Mouse (Mus musculus) ES-E14 (cell line): ENCODE data around the gene Smyd3. TPM values are rescaled to one million over a fixed set of nuclear protein-coding genes. Genes with fewer than 3 reads are reported as not detected.
"Not testable (repeated sequence)": the region's sequence is repeated elsewhere in the genome, so short reads cannot be mapped to it uniquely, and the experiment has no call there.

ENCODE experiments used
- DNase-seq: peaks from one replicate; pipeline ENCODE4 v3.0.0-alpha.2; 2013; ENCODE audit warnings: low read depth, low spot score
- H3K27ac ChIP-seq: 2 replicates; pipeline ENCODE4 v1.5.1; 2012; ENCODE audit warnings: low read depth, mild to moderate bottlenecking, low read length, moderate library complexity, mixed read lengths; ENCODE audit not compliant: poor library complexity, insufficient read depth, severe bottlenecking
- H3K36me3 ChIP-seq: 2 replicates; pipeline ENCODE4 v1.6.1; 2012; ENCODE audit warnings: mild to moderate bottlenecking, low read length, moderate library complexity, mixed read lengths; ENCODE audit not compliant: control insufficient read depth, poor library complexity, insufficient read depth, severe bottlenecking
- H3K4me1 ChIP-seq, 2 experiments: fragments of 150-350 bp in 1 of 2; sonication (generic) in 1 of 2; 2 replicates each; pipeline ENCODE4 v1.6.1; 2012; ENCODE audit warnings: low read length in 2 of 2, mild to moderate bottlenecking in 1 of 2, mixed read lengths in 1 of 2; ENCODE audit not compliant: control insufficient read depth in 2 of 2, insufficient read depth in 2 of 2, poor library complexity in 1 of 2
- H3K4me3 ChIP-seq, 2 experiments: fragments of 150-350 bp in 1 of 2; sonication (generic) in 1 of 2; 2 replicates each; pipeline ENCODE4 v1.5.1; 2012; ENCODE audit warnings: low read length in 2 of 2, low read depth in 1 of 2, mild to moderate bottlenecking in 1 of 2, mixed read lengths in 1 of 2; ENCODE audit not compliant: insufficient read depth in 1 of 2, poor library complexity in 1 of 2, severe bottlenecking in 1 of 2
- H3K9ac ChIP-seq: 2 replicates; pipeline ENCODE4 v1.6.1; 2012; ENCODE audit warnings: low read depth, mild to moderate bottlenecking, low read length, mixed read lengths; ENCODE audit not compliant: poor library complexity, insufficient read depth, severe bottlenecking
- H3K9me3 ChIP-seq: fragments of 150-350 bp; sonication (generic); 2 replicates; pipeline ENCODE4 v1.6.1; 2012; ENCODE audit warnings: low read depth, mild to moderate bottlenecking, low read length; ENCODE audit not compliant: control insufficient read depth, insufficient read depth
- CHD2 ChIP-seq: IDR thresholded peaks from 2 replicates; pipeline ENCODE4 v1.6.1; 2014; ENCODE audit warnings: mild to moderate bottlenecking, low read depth, low read length, inconsistent platforms
- HCFC1 ChIP-seq: IDR thresholded peaks from 2 replicates; pipeline ENCODE4 v1.6.1; 2012; ENCODE audit warnings: low read length, inconsistent platforms, borderline replicate concordance; ENCODE audit not compliant: insufficient read depth
- MAFK ChIP-seq: IDR thresholded peaks from 2 replicates; pipeline ENCODE4 v1.6.1; 2014; ENCODE audit warnings: mild to moderate bottlenecking, low read depth, low read length, inconsistent platforms; ENCODE audit not compliant: insufficient read depth
- ZC3H11A ChIP-seq: IDR thresholded peaks from 2 replicates; pipeline ENCODE4 v1.6.1; 2012; ENCODE audit warnings: low read depth, mild to moderate bottlenecking, inconsistent platforms, low read length, borderline replicate concordance
- ZNF384 ChIP-seq: IDR thresholded peaks from 2 replicates; pipeline ENCODE4 v1.6.1; 2012; ENCODE audit warnings: low read depth, low read length, inconsistent platforms
- in situ Hi-C, 2 experiments: fragments of 600-800 bp; cut with MboI; formaldehyde crosslinking; loops; one replicate each; pipeline ENCODE4 v1.15.1; 2025; ENCODE audit warnings: low sequenced_read_pairs in 2 of 2, inconsistent platforms in 1 of 2; ENCODE audit not compliant: unreplicated experiment in 2 of 2
- total RNA-seq: library from RNA; depleted of rRNA; stranded (reverse); fragments of 300-350 nt; gene quantifications from 2 replicates; pipeline ENCODE4 v1.2.3, GENCODE M21; 2012

Smyd3 gene
- total RNA-seq, 1 experiment: 18.3 TPM

GRCm38 (mm10) chr1:179309487-179309886 lies 208.4 kb downstream of the Smyd3 start:
- no peak overlapping the region for H3K27ac ChIP-seq
- no peak overlapping the region for H3K9ac ChIP-seq
- peaks cover 0 to 2% of the 10 kb centered on the region in 2 experiments; a peak in 1 of 4 replicates for H3K4me1 ChIP-seq
- H3K9me3 ChIP-seq: no peaks in the 10 kb centered on the region
- DNase-seq: no peak
- H3K36me3 ChIP-seq: no peaks in the 10 kb centered on the region
- TF ChIP-seq HCFC1: no peak
- TF ChIP-seq MAFK: no peak
- in situ Hi-C loops: no loop called here
- no peak overlapping the region for H3K4me3 ChIP-seq

GRCm38 (mm10) chr1:179302446-179303230 lies 215.2 kb downstream of the Smyd3 start:
- in situ Hi-C loops: no loop called here
- TF ChIP-seq HCFC1 (no peak), MAFK (no peak), ZNF384 (no peak), CHD2 (no peak), ZC3H11A (no peak)
- Histone ChIP-seq H3K27ac (no peak overlapping the region), H3K4me1 (no peaks in the 10 kb centered on the region; a peak in 1 of 4 replicates), H3K9me3 (no peaks in the 10 kb centered on the region), H3K9ac (no peak overlapping the region), H3K36me3 (no peaks in the 10 kb centered on the region), H3K4me3 (no peak overlapping the region)
- DNase-seq: peak; percentile 20

- TF ChIP-seq ZC3H11A (no peak), CHD2 (no peak), MAFK (no peak), ZNF384 (no peak), HCFC1 (no peak)
- in situ Hi-C loops: no loop called here
- Histone ChIP-seq H3K4me3 (no peak overlapping the region), H3K27ac (no peak overlapping the region), H3K36me3 (0 out of 2 replicates have a peak, but pooled peaks cover 2% of the 10 kb centered on the region), H3K4me1 (no peaks in the 10 kb centered on the region), H3K9me3 (no peaks in the 10 kb centered on the region), H3K9ac (no peak overlapping the region)
- DNase-seq: no peak
Observed at GRCm38 (mm10) chr1:179295626-179296025, 222.2 kb downstream of the Smyd3 start.

GRCm38 (mm10) chr1:179293772-179294353 lies 224.0 kb downstream of the Smyd3 start:
- Histone ChIP-seq H3K9me3 (no peaks in the 10 kb centered on the region), H3K36me3 (0 out of 2 replicates have a peak, but pooled peaks cover 2% of the 10 kb centered on the region), H3K9ac (no peak overlapping the region), H3K4me1 (no peaks in the 10 kb centered on the region), H3K4me3 (no peak overlapping the region), H3K27ac (no peak overlapping the region)
- no peak for DNase-seq
- in situ Hi-C loops: no loop called here
- TF ChIP-seq ZNF384 (no peak), ZC3H11A (no peak), HCFC1 (no peak), MAFK (no peak), CHD2 (no peak)

GRCm38 (mm10) chr1:179290181-179290580 lies 227.7 kb downstream of the Smyd3 start:
- H3K36me3 ChIP-seq, DNase-seq, in situ Hi-C loops: not testable (repeated sequence)

More at GRCm38 (mm10) chr1:179290181-179290580, 227.7 kb downstream of the Smyd3 start:
- not testable (repeated sequence) for H3K27ac ChIP-seq, H3K4me1 ChIP-seq, H3K9me3 ChIP-seq, H3K9ac ChIP-seq, H3K4me3 ChIP-seq
